In the genomic region with DNA sequence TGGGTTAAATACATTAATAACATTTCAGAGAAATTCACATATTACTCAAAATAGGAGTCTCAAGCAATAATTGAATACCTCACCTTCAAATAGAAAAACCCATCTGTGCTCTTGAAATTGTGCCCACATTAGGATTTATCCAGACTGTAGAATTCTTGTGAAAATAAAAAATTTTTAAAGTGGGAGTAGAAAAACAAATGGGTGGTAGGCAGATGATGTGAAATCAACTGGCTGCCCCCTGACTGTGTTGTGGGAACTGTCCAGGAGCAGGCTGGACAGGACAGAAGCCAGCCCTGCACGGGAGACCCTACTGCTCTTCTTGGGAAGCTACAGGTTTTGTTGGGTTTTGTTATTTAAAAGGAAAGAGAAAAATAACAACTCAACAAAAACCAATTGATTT, we compare ENCODE assay signal across 18 mouse cellular contexts.
A peak's percentile ranks its signal among the peaks of the same experiment; 100 is the strongest.
DNase-seq lines count a peak whose midpoint lies in the region; ATAC-seq and TF ChIP-seq lines count a peak whose summit lies in the region.
"Had no signal": no experiment of that assay in that cellular context is flagged by ENCODE, and none has a peak within 500 bp of the region (broad histone marks: within the 10 kb centered on the region; RNA-seq: fewer than 3 reads in every experiment).

No protein-coding gene starts in this region.

- peaks cover 31% of the 10 kb centered on the region for H3K4me1 ChIP-seq in kidney, embryonic 16.5 days (ENCODE audit: insufficient read depth, low read length)
- H3K4me1 ChIP-seq in kidney, embryonic 14.5 days (ENCODE audit: control insufficient read depth, insufficient read depth, low read length): peaks cover 24% of the 10 kb centered on the region
- peaks cover 22% of the 10 kb centered on the region for H3K4me1 ChIP-seq in lung, embryonic 14.5 days (ENCODE audit: insufficient read depth)
- H3K4me1 ChIP-seq in limb, embryonic 15.5 days: peaks cover 52% of the 10 kb centered on the region

- H3K9ac ChIP-seq in kidney, embryonic 16.5 days (replicated peaks; ENCODE audit: low read length): no peak overlapping the region
- H3K9ac ChIP-seq in kidney, embryonic 14.5 days (ENCODE audit: low read depth, low read length): no peak overlapping the region
- no peak overlapping the region for H3K9ac ChIP-seq in lung, embryonic 14.5 days
- no peak overlapping the region for H3K9ac ChIP-seq in limb, embryonic 15.5 days
- H3K9ac ChIP-seq: forebrain, embryonic 15.5 days; heart, embryonic 12.5 days; hindbrain, embryonic 14.5 days had no signal

- no peak for ATAC-seq in kidney, embryonic 16.5 days (ENCODE audit: low FRiP score, low TSS enrichment)
- ATAC-seq in kidney, embryonic 14.5 days (ENCODE audit: low FRiP score, low TSS enrichment): no peak
- no peak for ATAC-seq in lung, embryonic 14.5 days (ENCODE audit: insufficient read depth)
- ATAC-seq in limb, embryonic 15.5 days (ENCODE audit: insufficient number of reproducible peaks, low FRiP score, low TSS enrichment, low read depth): no peak
- ATAC-seq: activated CD4-positive, CD25-positive, alpha-beta regulatory T cell, adult 4 months; forebrain, embryonic 15.5 days; Patski had no signal

- 0 out of 2 replicates have a peak overlapping the region, but pooled peaks have one; percentile 24 for H3K27ac ChIP-seq in gastrocnemius, adult 2 months
- peak overlapping the region; percentile 54 for H3K27ac ChIP-seq in kidney, embryonic 16.5 days (ENCODE audit: low read length)
- no peak overlapping the region for H3K27ac ChIP-seq in kidney, embryonic 14.5 days (ENCODE audit: low read depth, low read length)
- H3K27ac ChIP-seq in lung, embryonic 14.5 days (ENCODE audit: low read depth): peak overlapping the region; percentile 12; the same call in 1 of the 2 replicates
- H3K27ac ChIP-seq in limb, embryonic 15.5 days: peak overlapping the region; percentile 67
- H3K27ac ChIP-seq: forebrain, embryonic 15.5 days; hindbrain, embryonic 14.5 days had no signal

- 60% methylated on average over 1 of the region's 1 CpGs for WGBS in kidney, embryonic 16.5 days
- 68% methylated on average over 1 of the region's 1 CpGs for WGBS in kidney, embryonic 14.5 days
- 73% methylated on average over 1 of the region's 1 CpGs for WGBS in lung, embryonic 14.5 days
- WGBS in limb, embryonic 15.5 days: 52% methylated on average over 1 of the region's 1 CpGs

- TF ChIP-seq CTCF in gastrocnemius, adult 2 months (IDR thresholded peaks at IDR 0.05): no peak
- no peak for TF ChIP-seq CTCF in lung, embryonic 14.5 days (IDR thresholded peaks at IDR 0.05; ENCODE audit: low read depth)

- DNase-seq in gastrocnemius, adult 2 months: no peak
- DNase-seq in gastrocnemius, adult 8-10 months (ENCODE audit: low spot score in 2 of 2): no peak
- DNase-seq in lung, embryonic 14.5 days: no peak
- DNase-seq in lung, postnatal 14 days: no peak
- DNase-seq: adrenal gland, postnatal 14 days; cerebellum, adult 11-12 months; cerebellum, adult 9-11 months; gastrocnemius, postnatal 14 days; heart, postnatal 14 days had no signal

- H3K36me3 ChIP-seq in kidney, embryonic 16.5 days (ENCODE audit: insufficient read depth, low read length): peaks cover 5% of the 10 kb centered on the region; the same call in 1 of the 2 replicates
- 0 out of 2 replicates have a peak, but pooled peaks cover 3% of the 10 kb centered on the region for H3K36me3 ChIP-seq in kidney, embryonic 14.5 days (ENCODE audit: control insufficient read depth, insufficient read depth, low read length)
- peaks cover 12% of the 10 kb centered on the region for H3K36me3 ChIP-seq in lung, embryonic 14.5 days (ENCODE audit: insufficient read depth)
- H3K36me3 ChIP-seq in limb, embryonic 15.5 days: 0 out of 2 replicates have a peak, but pooled peaks cover 3% of the 10 kb centered on the region
- H3K36me3 ChIP-seq: forebrain, embryonic 15.5 days had no signal

- intact Hi-C loops in gastrocnemius, adult 2 months (cut with DNase I): no loop called here

- H3K4me2 ChIP-seq in kidney, embryonic 16.5 days (replicated peaks; ENCODE audit: low read depth, low read length): no peak overlapping the region
- H3K4me2 ChIP-seq in kidney, embryonic 14.5 days (replicated peaks; ENCODE audit: low read depth, low read length): no peak overlapping the region
- no peak overlapping the region for H3K4me2 ChIP-seq in lung, embryonic 14.5 days
- H3K4me2 ChIP-seq in limb, embryonic 15.5 days: no peak overlapping the region
- H3K4me2 ChIP-seq: forebrain, embryonic 15.5 days; heart, embryonic 12.5 days; hindbrain, embryonic 14.5 days had no signal

- H3K9me3 ChIP-seq in kidney, embryonic 16.5 days (ENCODE audit: low read length): no peaks in the 10 kb centered on the region
- no peaks in the 10 kb centered on the region for H3K9me3 ChIP-seq in kidney, embryonic 14.5 days (ENCODE audit: control insufficient read depth, low read length)
- H3K9me3 ChIP-seq in lung, embryonic 14.5 days (ENCODE audit: low read depth, low read length): no peaks in the 10 kb centered on the region
- no peaks in the 10 kb centered on the region for H3K9me3 ChIP-seq in limb, embryonic 15.5 days
- H3K9me3 ChIP-seq: forebrain, embryonic 15.5 days; heart, embryonic 12.5 days had no signal

- H3K27me3 ChIP-seq in kidney, embryonic 16.5 days (ENCODE audit: insufficient read depth, low read length): no peaks in the 10 kb centered on the region
- H3K27me3 ChIP-seq in kidney, embryonic 14.5 days (ENCODE audit: control insufficient read depth, insufficient read depth, low read length): no peaks in the 10 kb centered on the region
- no peaks in the 10 kb centered on the region for H3K27me3 ChIP-seq in lung, embryonic 14.5 days (ENCODE audit: insufficient read depth, low read length)
- H3K27me3 ChIP-seq in limb, embryonic 15.5 days: no peaks in the 10 kb centered on the region
- H3K27me3 ChIP-seq: CH12.LX; forebrain, embryonic 15.5 days; heart, embryonic 12.5 days; Patski had no signal

- no peak overlapping the region for H3K4me3 ChIP-seq in gastrocnemius, adult 2 months
- no peak overlapping the region for H3K4me3 ChIP-seq in kidney, embryonic 16.5 days (ENCODE audit: low read length)
- H3K4me3 ChIP-seq in kidney, embryonic 14.5 days (ENCODE audit: low read length): no peak overlapping the region
- H3K4me3 ChIP-seq in lung, embryonic 14.5 days (ENCODE audit: low read depth, low read length): no peak overlapping the region
- H3K4me3 ChIP-seq in limb, embryonic 15.5 days: no peak overlapping the region
- H3K4me3 ChIP-seq: forebrain, embryonic 15.5 days; heart, embryonic 12.5 days had no signal
